Mouse (Mus musculus) megakaryocyte, adult 5-6 weeks (primary cell): Measurements from ENCODE around the gene Dqx1. TPM values are rescaled to one million over a fixed set of nuclear protein-coding genes. Genes with fewer than 3 reads are reported as not detected.

Source experiments
- ATAC-seq: 2 replicates; pipeline ENCODE4 v1.8.0; 2016; ENCODE audit warnings: mild to moderate bottlenecking, inconsistent platforms; ENCODE audit not compliant: poor library complexity, severe bottlenecking
- total RNA-seq, 2 experiments: library from RNA; stranded (forward) in 1 of 2; stranded (reverse) in 1 of 2; fragments of 153-499, 151-499 nt in 1 of 2; fragments of 221-1000, 200-1000 nt in 1 of 2; gene quantifications; 2 replicates each; pipeline versions ENCODE4 v1.2.3 to v1.2.4; 2015 to 2017

Dqx1 gene
- total RNA-seq, 2 experiments from 2014 or later, result 0.62 to 2.2 TPM

DNA sequence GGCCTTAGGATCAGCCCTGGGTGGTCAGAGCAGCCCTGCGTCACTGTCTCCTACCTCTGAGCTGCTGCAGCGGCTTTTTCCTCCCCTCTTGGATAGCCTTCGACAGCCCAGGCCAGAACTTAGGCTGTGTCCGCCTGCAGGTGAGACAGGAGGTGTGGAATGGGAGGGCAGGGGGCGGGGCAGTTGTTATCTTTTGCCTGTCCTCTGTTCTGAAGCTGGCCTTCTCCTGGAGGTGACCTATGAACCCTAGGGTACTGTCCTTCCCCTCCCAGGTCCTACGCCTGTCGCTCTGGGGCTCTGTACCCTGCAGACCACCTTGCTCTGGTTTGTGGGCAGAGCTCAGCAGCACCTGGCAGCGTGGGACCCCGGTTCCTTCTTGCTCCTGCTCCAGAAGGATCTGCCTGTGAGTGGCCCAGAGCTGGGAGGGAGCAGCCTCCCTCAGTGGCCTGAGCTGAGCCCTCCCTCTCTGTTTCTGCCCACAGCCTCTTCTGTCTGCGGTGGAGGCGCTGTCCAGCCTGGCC lies 45.5 kb downstream of the Dqx1 start:
- ATAC-seq, result no peak

DNA sequence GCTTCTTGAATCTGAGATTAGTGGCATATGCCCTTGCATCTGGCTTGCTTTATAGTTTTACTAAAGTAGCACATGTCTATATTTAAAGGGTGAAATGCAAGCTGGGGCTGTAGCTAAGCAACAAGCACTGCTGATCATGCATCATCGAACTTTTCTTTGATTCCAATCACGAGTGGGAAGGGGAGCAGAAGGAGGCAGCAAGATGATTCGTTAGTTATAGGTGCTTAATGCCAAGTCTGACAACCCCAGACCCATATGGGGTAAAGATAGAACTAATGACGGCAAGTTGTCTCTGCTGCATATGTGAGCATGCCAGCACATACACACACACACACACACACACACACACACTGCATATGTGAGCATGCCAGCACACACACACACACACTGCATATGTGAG lies 46.5 kb downstream of the Dqx1 start:
- no peak for ATAC-seq

DNA sequence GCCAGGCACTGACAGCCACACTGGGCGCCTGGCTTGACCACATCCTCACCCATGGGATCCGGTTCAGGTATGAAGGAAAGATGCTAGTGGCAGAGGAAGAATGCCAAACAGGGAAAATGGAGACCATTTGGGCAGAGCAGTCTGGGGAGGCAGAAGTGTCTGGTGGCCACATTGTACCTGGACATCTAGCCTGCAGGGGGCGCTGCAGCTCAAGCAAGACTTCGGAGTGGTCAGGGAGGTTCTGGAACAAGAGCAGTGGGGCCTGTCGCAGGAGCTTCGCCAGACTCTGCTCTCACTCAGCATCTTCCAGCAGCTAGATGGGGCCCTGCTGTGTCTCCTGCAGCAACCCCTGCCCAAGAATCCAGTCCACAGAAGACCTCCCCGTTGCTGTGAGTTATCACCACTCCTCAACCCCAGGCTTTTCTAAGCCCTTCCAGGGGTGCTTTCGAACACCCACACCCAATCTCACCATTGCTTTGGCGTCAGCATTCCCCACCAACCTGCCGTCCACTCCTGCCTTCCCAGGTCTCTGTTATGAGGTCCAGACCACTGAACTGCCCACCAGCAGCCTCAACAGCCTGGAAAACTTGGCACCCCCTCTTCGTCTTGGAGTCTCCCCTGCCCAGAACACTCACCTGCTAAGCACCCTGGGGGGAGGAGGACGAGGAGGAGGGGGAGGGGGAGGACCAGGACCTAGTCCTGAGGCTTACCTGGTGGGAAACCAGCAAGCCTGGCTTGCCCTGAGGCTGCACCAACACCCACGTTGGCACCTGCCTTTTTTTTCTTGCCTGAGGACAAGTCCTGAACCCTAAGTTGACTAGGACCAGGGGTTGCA lies 50.1 kb downstream of the Dqx1 start:
- ATAC-seq, result peak; percentile 75

DNA sequence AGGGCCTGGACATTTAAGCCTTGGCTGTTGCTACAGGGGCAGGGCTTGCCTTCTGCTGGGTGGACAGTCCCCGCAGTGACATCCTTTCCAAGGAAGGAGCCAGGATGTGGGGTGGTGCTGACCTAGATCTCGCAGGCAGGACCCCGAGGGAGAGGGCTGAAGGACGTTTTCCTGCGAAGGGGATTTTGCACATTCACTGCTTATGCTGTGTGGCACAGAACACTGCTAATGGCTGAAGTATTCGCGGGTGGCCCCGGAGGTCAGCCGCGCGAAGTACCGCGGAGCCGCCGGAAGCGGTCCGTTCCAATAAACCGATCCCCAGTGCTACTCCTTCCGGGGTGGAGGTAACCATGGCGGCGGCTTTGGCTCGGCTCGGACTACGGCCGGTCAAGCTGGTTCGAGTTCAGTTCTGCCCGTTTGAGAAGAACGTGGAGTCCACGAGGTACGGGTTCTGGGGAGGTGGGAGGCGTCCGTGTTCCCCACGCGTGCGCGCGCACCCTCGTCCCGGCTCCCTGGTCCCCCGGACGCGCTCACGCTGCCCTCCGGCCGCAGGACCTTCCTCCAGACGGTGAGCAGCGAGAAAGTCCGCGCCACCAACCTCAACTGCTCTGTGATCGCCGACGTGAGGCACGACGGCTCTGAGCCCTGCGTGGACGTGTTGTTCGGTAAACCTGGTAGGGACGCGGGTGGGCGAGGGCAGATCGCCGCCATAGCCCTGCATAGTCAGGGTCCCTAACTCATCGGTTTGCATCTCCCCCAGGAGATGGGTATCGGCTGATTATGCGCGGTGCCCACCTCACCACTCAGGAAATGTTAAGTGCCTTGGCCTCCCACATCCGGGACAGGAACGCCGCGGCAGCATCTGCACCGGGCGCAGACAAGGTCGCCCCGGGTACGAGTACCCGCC lies 51.4 kb downstream of the Dqx1 start, which contains the start of gene Mrpl53:
Mrpl53 (plus strand) TSS at position 279 of the 907 bp plus-strand sequence.
- ATAC-seq, result peak; percentile 91

DNA sequence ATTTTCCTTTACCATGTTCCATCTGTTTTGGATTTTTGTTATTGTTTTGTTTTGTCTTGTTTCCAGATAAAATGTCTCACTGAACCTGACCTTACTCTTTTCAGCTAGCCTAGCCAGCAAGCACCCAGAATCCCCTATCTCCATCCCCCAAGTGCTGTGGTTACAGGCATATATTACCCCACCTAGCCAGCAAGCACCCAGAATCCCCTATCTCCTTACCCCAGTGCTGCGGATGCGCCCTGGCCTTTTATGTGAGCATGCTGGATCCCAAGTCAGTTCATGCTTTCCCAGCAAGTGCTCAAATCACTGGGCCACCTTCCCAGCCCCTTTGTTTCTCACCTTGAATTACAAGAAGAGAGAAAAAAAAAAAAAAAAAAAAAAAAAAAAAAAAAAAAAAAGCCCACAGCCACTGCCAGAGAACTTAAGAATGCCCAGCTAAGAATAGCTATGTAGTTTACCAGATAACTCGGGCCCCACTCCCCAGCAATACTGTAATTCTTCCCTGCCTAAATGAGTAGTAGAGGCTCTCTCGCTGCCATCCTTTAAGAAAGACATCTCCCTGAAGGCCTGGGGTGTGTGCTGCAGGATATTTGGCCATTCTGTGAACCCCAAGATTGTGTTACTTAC lies 54.0 kb downstream of the Dqx1 start:
- ATAC-seq, result no peak

DNA sequence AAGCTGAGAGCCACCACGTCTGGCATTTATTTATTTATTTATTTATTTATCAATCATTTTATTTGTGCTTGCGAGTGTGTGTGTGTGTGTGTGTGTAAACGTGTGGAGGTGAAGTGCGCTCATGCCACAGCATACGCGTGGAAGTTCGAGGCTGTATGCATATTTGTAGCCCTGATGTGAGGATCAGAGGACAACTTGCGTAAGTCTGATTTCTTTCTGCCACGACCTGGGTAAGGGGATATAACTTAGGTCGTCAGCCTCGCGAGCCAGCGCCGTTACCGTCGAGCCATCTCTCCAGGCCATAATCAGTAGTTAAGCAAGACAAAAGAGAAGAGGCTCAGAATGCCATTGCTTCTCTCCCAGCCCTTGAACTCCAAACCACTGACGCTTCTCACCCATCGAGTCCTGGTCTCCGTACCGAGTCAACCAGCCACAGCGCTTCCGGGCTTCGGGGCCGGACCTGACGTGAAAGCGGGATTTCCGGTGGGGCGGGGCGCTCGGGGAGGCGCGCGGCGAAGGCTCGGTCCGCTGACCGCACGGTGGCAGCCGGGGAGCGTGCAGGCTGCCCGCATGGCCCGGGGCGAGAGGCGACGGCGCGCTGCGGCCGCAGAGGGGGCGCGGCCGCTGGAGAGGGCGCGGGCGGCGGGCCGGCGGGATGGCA lies 57.5 kb downstream of the Dqx1 start, which contains the start of gene Mogs:
Mogs (plus strand) TSS at position 486 of the 661 bp plus-strand sequence.
- peak; percentile 98 for ATAC-seq

DNA sequence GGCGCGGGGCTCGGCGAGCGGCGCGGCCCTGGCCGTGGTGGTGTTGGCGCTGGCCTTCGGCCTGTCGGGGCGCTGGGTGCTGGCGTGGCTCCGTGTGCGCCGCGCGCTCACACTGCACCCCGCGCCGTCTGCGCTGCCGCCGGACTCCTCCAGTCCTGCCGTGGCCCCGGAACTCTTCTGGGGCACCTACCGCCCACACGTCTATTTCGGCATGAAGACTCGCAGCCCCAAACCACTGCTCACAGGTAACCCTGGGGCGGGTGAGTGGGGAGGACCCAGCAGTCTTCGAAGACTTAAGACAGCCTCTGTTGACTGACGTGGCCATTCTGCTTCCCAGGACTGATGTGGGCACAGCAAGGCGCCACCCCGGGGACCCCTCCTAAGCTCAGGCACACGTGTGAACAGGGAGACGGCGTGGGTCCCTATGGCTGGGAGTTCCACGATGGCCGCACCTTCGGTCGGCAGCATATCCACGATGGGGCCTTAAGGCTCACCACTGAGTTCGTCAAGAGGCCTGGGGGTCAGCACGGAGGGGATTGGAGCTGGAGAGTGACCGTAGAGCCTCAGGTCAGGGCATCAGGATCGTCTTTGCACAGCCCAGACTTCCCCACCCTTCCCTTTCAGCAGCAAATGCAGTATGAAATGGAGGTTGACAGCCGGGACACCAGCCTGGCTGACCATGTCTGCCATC lies 58.2 kb downstream of the Dqx1 start:
- peak; percentile 21 for ATAC-seq

DNA sequence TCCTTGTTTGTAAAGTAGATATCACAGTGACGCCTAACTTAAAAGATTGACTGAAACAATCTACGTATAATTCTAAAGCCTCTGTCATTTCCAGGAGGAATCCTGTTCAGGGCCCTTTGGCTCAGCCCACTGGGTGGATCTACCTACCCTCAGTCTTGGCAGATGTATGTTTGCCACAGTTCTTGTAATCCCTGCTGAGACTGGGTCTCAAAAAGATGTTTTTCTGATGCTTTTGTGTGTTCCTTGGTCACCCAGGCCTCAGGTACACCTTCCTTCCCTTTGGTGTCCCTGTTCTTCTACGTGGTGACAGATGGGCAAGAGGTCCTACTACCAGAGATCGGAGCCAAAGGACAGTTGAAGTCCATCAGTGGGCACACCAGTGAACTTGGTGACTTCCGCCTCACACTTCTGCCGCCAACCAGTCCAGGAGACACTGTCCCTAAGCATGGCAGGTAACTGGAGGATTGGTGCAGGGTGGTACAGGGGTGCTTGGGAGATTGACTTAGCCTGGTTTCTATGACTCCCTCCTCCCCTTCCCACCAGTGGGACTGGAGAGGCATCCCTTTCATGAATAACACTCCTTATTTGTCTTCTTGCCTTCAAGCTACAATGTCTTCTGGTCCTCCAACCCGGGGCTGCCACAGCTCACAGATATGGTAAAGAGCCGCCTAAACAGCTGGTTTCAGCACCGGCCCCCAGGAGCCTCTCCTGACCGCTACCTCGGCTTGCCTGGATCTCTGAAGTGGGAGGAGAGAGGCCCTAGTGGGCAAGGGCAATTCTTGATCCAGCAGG lies 58.9 kb downstream of the Dqx1 start:
- no peak for ATAC-seq

Other genes with a start within 250 kb of the Dqx1 start
- gene Sema4f, start 118.1 kb upstream of the Dqx1 start, total RNA-seq (2015), result 1.4 and 2.5 TPM in 2 replicates
- gene Sema4f, start 118.1 kb upstream of the Dqx1 start, total RNA-seq (2017), result 0.29 and 1.6 TPM in 2 replicates
- 0.98 and 1.1 TPM in 2 replicates for gene M1ap, start 110.9 kb upstream of the Dqx1 start, total RNA-seq (2015)
- 1.5 and 3.5 TPM in 2 replicates for gene M1ap, start 110.9 kb upstream of the Dqx1 start, total RNA-seq (2017)
- 10.2 and 12.3 TPM in 2 replicates for gene Dok1, start 24.4 kb upstream of the Dqx1 start, total RNA-seq (2015)
- 23.5 and 26.8 TPM in 2 replicates for gene Dok1, start 24.4 kb upstream of the Dqx1 start, total RNA-seq (2017)
- 0.30 and 0.65 TPM in 2 replicates for gene Loxl3, start 23.7 kb upstream of the Dqx1 start, total RNA-seq (2015)
- 0.44 and 1.4 TPM in 2 replicates for gene Loxl3, start 23.7 kb upstream of the Dqx1 start, total RNA-seq (2017)
- gene Aup1, start 3.3 kb upstream of the Dqx1 start, total RNA-seq (2015), result 156 and 191 TPM in 2 replicates
- gene Aup1, start 3.3 kb upstream of the Dqx1 start, total RNA-seq (2017), result 143 and 168 TPM in 2 replicates
- gene Htra2, start 2.6 kb upstream of the Dqx1 start, total RNA-seq (2015), result 53.9 and 55.6 TPM in 2 replicates
- 34.1 and 41.4 TPM in 2 replicates for gene Htra2, start 2.6 kb upstream of the Dqx1 start, total RNA-seq (2017)
- gene Tlx2, start 12.4 kb downstream of the Dqx1 start, total RNA-seq (2015), result not detected in 2 replicates
- not detected in 2 replicates for gene Tlx2, start 12.4 kb downstream of the Dqx1 start, total RNA-seq (2017)
- 28.9 and 37.5 TPM in 2 replicates for gene Pcgf1, start 20.0 kb downstream of the Dqx1 start, total RNA-seq (2015)
- gene Pcgf1, start 20.0 kb downstream of the Dqx1 start, total RNA-seq (2017), result 10.5 and 16.6 TPM in 2 replicates
- gene Lbx2, start 28.5 kb downstream of the Dqx1 start, total RNA-seq (2015), result not detected in 2 replicates
- not detected in 2 replicates for gene Lbx2, start 28.5 kb downstream of the Dqx1 start, total RNA-seq (2017)
- gene Ccdc142, start 43.8 kb downstream of the Dqx1 start, total RNA-seq (2015), result 2.2 and 3.9 TPM in 2 replicates
- 0.22 and 3.2 TPM in 2 replicates for gene Ccdc142, start 43.8 kb downstream of the Dqx1 start, total RNA-seq (2017)
- gene Gm42688, start 43.8 kb downstream of the Dqx1 start, total RNA-seq (2015), result 0.87 and 1.3 TPM in 2 replicates
- 2.9 and 3.0 TPM in 2 replicates for gene Gm42688, start 43.8 kb downstream of the Dqx1 start, total RNA-seq (2017)
- 44.5 and 45.8 TPM in 2 replicates for gene Mrpl53, start 51.2 kb downstream of the Dqx1 start, total RNA-seq (2015)
- 20.8 and 27.7 TPM in 2 replicates for gene Mrpl53, start 51.2 kb downstream of the Dqx1 start, total RNA-seq (2017)
- 17.5 and 21.6 TPM in 2 replicates for gene Mogs, start 57.7 kb downstream of the Dqx1 start, total RNA-seq (2015)
- gene Mogs, start 57.7 kb downstream of the Dqx1 start, total RNA-seq (2017), result 33.4 and 38.7 TPM in 2 replicates
- gene Wbp1, start 63.7 kb downstream of the Dqx1 start, total RNA-seq (2015), result 33.5 and 34.8 TPM in 2 replicates
- 74.0 and 89.9 TPM in 2 replicates for gene Wbp1, start 63.7 kb downstream of the Dqx1 start, total RNA-seq (2017)
- 18.8 and 19.6 TPM in 2 replicates for gene Ino80b, start 67.6 kb downstream of the Dqx1 start, total RNA-seq (2015)
- gene Ino80b, start 67.6 kb downstream of the Dqx1 start, total RNA-seq (2017), result 26.0 and 36.2 TPM in 2 replicates
- 0.52 and 0.67 TPM in 2 replicates for gene Rtkn, start 77.6 kb downstream of the Dqx1 start, total RNA-seq (2015)
- gene Rtkn, start 77.6 kb downstream of the Dqx1 start, total RNA-seq (2017), result 0.29 and 1.2 TPM in 2 replicates
- gene Wdr54, start 98.6 kb downstream of the Dqx1 start, total RNA-seq (2015), result not detected in 2 replicates
- gene Wdr54, start 98.6 kb downstream of the Dqx1 start, total RNA-seq (2017), result 0.88 TPM in 1 of 2 replicates, not detected in the other
- not detected in 2 replicates for gene 1700003E16Rik, start 98.6 kb downstream of the Dqx1 start, total RNA-seq (2015)
- gene 1700003E16Rik, start 98.6 kb downstream of the Dqx1 start, total RNA-seq (2017), result not detected in 2 replicates
- 30.6 and 38.8 TPM in 2 replicates for gene Dctn1, start 108.1 kb downstream of the Dqx1 start, total RNA-seq (2015)
- 41.0 and 61.7 TPM in 2 replicates for gene Dctn1, start 108.1 kb downstream of the Dqx1 start, total RNA-seq (2017)
- 0.02 TPM in 1 of 2 replicates, not detected in the other for gene Slc4a5, start 162.0 kb downstream of the Dqx1 start, total RNA-seq (2015)
- not detected in 2 replicates for gene Slc4a5, start 162.0 kb downstream of the Dqx1 start, total RNA-seq (2017)